Mouse (Mus musculus): ENCODE measurements around the gene Hist3h2a. TPM values are rescaled to one million over a fixed set of nuclear protein-coding genes. Genes with fewer than 3 reads are reported as not detected.

Hist3h2a gene
- total RNA-seq, 2 experiments from 2014 or later, result 10.5 to 11.3 TPM

DNA sequence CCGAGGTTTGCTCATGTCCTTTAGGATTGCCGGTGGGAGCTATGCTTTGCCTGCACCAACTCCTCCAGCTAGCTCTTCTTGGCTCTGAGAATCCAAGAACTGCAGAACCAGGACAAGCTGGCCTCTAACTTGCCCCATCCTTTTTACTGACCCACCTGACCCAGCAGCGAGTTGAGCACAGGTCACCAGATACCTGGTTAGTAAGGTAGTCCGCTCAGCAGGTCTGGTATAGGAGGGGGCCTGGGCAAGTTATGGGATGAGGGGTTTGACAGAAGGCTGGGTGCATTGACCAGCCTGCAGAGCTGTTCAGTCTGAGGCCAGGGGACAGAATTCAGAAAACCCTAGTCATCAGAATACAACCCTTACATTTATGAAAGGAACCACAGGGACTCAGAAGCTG, 25.4 kb upstream of the Hist3h2a start:
- intact Hi-C loops (cut with DNase I), result no loop called here
- no peak overlapping the region for H3K27ac ChIP-seq
- no peak for TF ChIP-seq CTCF (IDR thresholded peaks at IDR 0.05)
- DNase-seq, result no peak
- no peak overlapping the region for H3K4me3 ChIP-seq

- no peak for TF ChIP-seq CTCF (IDR thresholded peaks at IDR 0.05)
- intact Hi-C loops (cut with DNase I), result no loop called here
- no peak for DNase-seq
- Histone ChIP-seq H3K27ac (no peak overlapping the region), H3K4me3 (no peak overlapping the region)
Observed at GRCm38 (mm10) chr11:58929641-58930040, 24.8 kb upstream of the Hist3h2a start.

DNA sequence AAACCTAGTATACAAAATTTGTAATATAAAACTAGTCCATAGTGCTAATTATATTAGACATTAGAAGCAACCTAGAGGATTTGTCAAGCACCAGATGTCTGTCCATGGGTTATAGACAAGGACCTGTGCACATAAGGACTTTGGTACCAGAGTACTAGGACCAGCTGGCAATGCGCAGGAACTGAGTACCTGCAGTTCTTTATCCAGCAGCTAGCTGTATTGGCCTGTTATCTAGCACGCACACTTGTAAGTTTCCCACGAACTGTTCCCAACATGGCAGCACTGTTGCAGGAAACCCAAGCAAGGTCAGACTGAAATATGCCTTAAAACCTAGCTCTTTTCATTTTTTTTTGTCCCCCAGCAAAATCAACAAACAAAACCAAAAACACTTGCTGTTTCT, 24.2 kb upstream of the Hist3h2a start:
- Histone ChIP-seq H3K27ac (no peak overlapping the region), H3K4me3 (no peak overlapping the region)
- no peak for DNase-seq
- intact Hi-C loops (cut with DNase I), result no loop called here
- no peak for TF ChIP-seq CTCF (IDR thresholded peaks at IDR 0.05)

GRCm38 (mm10) chr11:58931576-58931975, 22.9 kb upstream of the Hist3h2a start:
- intact Hi-C loops (cut with DNase I), result no loop called here
- no peak for DNase-seq
- no peak overlapping the region for H3K27ac ChIP-seq
- H3K4me3 ChIP-seq, result no peak overlapping the region
- TF ChIP-seq CTCF (IDR thresholded peaks at IDR 0.05), result peak; percentile 5; the same call in 1 of the 2 replicates

DNA sequence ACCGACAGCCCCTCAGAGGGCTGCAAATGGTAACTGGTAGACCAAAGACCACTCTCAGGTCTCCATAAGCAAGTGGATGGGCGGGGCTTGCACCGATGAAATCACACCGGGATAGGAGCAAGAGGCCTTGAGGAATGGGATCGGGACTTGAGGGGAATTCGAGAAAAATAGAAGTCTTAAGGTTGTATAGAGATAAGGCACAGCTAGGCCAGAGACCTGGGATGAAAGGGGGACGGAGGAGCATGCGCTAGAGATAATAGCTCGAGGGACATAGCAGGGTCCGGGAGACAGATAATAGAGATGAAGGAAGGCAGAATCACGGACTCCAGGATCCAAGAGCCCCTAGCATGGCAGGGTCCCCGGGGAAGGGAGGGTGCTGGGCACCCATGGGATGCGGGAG, 16.6 kb upstream of the Hist3h2a start:
- H3K27ac ChIP-seq, result peak overlapping the region; percentile 98
- no peak for TF ChIP-seq CTCF (IDR thresholded peaks at IDR 0.05)
- no peak for DNase-seq
- peak overlapping the region; percentile 76 for H3K4me3 ChIP-seq
- intact Hi-C loops (cut with DNase I), result no loop called here

DNA sequence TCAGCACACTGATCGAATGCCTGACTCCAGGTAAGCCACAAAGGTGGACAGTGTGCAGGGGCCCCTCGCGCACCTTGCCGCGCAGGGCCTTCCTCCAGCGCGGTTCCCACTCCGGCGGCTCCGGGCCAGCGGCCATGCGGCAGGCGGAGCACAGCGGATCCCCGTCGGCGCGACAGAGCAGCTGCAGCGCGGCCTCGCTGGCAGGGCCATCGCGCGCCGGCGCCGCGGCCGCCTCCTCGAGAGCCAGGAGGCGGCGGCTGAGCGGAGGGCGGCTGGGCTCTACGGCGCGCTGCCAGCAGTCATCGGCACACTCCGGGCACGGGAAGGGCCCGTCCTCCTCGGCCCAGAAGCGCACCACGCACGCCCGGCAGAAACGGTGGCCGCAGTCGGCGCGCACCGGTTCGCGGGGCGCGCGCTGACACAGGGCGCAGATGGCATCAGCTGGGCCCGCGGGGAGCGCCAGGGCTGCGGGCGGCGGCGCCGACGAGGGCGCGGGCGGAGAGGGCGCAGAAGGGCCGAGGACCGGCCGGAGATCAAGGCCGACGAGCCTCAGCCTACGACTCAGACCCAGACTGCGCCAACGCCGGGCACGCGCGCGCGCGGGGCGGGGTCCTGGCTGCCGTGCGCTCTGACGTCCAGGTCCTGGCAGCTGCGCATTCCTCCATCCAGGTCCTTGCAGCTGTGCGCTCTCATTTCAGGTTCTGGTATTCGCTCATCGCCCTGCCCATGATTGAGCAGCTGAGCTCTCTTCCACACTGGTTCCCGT, 16.0 kb upstream of the Hist3h2a start, which contains the start of gene Rnf187:
Gene Rnf187, minus strand, starts transcription at position 595 of the 766 bp plus-strand sequence.
- DNase-seq, result peak; percentile 95
- TF ChIP-seq CTCF (IDR thresholded peaks at IDR 0.05), result no peak
- H3K4me3 ChIP-seq, result peak within 1 kb of the TSS; percentile 76
- intact Hi-C loops (cut with DNase I), result no loop called here
- H3K27ac ChIP-seq, result peak within 1 kb of the TSS; percentile 98

DNA sequence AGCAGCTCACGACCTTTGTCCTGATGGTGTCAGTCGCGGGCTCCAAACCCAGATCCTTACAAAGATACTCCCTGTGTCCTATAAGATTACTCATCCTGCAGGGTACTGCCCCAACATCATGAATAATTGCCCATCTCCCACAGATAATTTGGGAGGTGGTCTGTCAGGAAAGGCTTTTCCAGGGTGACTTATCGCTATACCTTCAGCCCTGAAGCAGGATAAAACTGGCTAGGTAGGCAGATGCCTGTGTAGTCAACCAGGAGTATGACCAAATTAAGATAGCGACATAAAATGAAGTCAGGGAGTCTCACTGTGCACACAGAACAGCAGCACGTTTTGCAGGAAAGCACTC, 15.4 kb upstream of the Hist3h2a start:
- no peak; the same call in 1 of the 2 replicates for TF ChIP-seq CTCF (IDR thresholded peaks at IDR 0.05)
- peak overlapping the region; percentile 76 for H3K4me3 ChIP-seq
- intact Hi-C loops (cut with DNase I), result no loop called here
- DNase-seq, result no peak
- H3K27ac ChIP-seq, result peak overlapping the region; percentile 98

DNA sequence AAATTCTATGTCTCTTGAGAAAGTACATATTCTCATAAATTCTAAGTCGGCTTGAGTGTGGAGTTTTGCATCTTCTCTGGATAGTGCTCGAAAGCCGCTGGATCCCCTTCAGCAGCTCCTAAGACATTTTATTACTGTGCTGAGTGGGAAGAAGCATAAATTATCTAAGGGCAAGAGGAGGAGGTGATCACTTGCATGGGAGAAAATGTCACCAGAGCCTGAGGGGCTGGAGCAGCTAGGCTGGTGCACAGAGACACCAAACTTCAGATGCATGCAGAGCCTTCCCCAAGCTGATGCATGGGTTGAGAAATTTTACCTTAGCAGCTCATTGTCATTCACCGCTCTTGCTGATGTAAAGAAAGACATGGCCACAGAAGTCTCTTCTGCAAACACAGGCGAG, 10.3 kb upstream of the Hist3h2a start:
- Histone ChIP-seq H3K4me3 (no peak overlapping the region), H3K27ac (no peak overlapping the region)
- TF ChIP-seq CTCF (IDR thresholded peaks at IDR 0.05), result no peak
- DNase-seq, result no peak
- intact Hi-C loops (cut with DNase I), result no loop called here

DNA sequence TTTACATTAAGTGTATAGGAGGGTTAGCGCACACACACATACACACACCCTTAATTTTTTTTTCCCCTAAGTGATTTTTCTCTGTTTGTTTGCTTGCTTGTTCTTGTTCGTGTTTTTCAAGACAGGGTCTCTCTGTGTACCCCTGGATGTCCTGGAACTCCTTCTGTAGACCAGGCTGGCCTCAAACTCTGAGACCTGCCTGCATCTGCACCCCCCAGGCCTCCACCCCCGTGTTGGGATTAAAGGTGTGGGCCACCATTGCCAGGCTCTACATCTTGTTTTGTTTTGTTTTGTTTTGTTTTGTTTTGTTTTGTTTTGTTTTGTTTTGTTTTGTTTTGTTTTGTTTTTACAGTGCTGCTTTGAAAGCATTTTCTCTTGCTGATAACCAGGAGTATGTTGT, 7.2 kb upstream of the Hist3h2a start:
- no peak overlapping the region for H3K27ac ChIP-seq
- H3K4me3 ChIP-seq, result no peak overlapping the region
- intact Hi-C loops (cut with DNase I), result no loop called here
- no peak for TF ChIP-seq CTCF (IDR thresholded peaks at IDR 0.05)
- no peak for DNase-seq

DNA sequence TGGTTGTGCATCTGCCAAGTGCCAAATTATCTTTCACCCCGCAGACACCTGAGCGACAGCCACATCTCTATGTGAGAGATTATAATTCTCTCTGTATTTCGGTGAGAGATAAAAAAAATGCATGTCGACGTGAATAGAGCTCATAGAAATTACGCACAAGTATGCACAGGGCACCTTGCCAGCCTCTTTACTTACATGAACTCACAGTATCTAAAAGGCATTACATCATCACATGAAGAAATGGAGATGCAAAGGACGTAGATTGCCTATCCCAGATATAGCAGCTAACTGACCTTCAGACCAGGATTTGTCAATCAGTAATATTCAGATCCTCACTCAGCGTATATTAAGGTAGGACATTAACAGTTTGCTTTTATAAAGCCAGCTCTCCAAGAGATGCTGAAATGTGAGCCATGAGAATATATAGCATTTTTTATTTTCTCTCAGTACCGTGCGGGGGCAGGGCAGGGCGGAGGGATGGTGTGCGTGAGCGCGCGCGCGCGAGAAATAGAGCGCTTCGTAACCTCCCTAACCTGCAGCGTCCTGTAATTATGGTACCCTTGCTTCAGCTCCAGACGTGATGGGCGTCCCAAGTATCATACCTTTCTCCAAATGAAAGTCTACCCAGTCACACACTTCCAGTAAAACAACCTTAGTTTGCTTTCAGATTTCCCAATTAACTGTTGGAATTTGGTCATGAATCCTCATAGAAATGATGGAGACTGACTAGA, 6.5 kb upstream of the Hist3h2a start:
- DNase-seq, result no peak
- intact Hi-C loops (cut with DNase I), result no loop called here
- Histone ChIP-seq H3K27ac (no peak overlapping the region), H3K4me3 (peak overlapping the region; percentile 69)
- TF ChIP-seq CTCF (IDR thresholded peaks at IDR 0.05), result no peak

DNA sequence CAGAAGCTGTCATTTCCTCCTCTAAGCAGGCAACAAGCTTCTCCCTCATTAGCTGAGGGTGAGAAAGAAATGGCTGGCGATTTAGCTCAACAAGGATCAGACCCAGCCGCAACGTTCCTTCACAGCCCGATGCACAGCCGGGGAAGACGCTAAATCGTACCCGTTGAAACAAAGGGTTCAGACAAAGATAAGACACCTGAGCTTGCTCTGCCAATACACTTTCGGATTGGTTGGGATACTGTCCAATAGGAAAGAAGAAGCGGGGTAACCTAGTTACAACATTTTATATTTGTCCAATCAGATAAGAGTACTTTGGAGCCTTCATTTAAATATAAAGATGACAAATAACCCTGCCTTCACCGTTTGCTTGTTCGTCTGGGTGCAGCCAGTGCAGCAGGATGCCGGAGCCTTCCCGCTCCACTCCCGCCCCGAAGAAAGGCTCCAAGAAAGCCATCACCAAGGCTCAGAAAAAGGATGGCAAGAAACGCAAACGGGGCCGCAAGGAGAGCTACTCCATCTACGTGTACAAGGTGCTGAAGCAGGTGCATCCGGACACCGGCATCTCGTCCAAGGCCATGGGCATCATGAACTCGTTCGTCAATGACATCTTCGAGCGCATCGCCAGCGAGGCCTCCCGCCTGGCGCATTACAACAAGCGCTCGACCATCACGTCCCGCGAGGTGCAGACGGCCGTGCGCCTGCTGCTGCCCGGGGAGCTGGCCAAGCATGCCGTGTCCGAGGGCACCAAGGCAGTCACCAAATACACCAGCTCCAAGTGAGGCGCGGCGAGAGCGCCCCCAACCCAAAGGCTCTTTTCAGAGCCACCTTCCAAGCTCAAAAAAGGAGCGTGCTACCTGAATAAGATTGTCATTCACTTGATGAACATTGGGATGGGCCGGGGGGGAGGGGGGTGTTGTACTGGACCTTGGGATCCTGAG, 5.7 kb upstream of the Hist3h2a start, which contains the start of gene Hist3h2ba:
Gene Hist3h2ba, plus strand, starts transcription at position 379 of the 938 bp plus-strand sequence.
- Histone ChIP-seq H3K27ac (peak within 1 kb of the TSS; percentile 53; the same call in 1 of the 2 replicates), H3K4me3 (peak within 1 kb of the TSS; percentile 69)
- intact Hi-C loops (cut with DNase I), result no loop called here
- peak; percentile 59 for DNase-seq
- TF ChIP-seq CTCF (IDR thresholded peaks at IDR 0.05), result no peak

Data from gastrocnemius, adult 2 months (tissue).